Mouse (Mus musculus): ENCODE results near the gene Frmd4a. TPM values are rescaled to one million over a fixed set of nuclear protein-coding genes. Genes with fewer than 3 reads are reported as not detected.
A peak's percentile ranks its signal among the peaks of the same experiment; 100 is the strongest.
"Not testable (repeated sequence)": the region's sequence is repeated elsewhere in the genome, so short reads cannot be mapped to it uniquely, and the experiment has no call there.

The Frmd4a gene
- polyA plus RNA-seq, 1 experiment from 2014 or later: 22.9 TPM

DNA sequence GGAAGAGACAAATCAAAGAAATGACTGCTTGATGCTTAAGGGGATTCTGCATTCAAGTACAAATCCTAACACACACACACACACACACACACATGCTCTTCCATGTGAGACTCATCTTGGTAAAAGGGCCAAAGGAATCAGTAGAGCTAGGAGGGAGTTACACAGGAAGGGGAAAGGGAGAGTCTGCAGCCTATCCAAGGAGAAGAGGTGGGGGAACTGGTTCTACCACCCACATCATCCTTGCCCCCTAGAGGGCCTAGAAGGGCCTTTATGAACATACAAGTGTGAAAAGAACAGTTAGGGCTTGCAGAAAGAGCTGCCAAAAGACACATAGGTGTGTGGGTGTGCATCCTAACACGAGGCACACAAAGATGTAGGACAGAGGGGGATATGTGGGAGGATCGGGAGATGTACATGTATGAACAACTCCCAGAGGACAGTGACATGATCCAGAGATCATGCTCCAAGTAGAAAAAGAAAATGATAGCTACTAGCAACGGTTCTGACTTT lies 576.4 kb downstream of the Frmd4a start:
- Histone ChIP-seq H3K27ac (no peak overlapping the region), H3K4me1 (0 out of 2 replicates have a peak, but pooled peaks cover 3% of the 10 kb centered on the region), H3K4me3 (replicated peaks) (no peak overlapping the region), H3K9me3 (no peaks in the 10 kb centered on the region), H3K27me3 (replicated peaks) (no peaks in the 10 kb centered on the region), H3K9ac (no peak overlapping the region), H3K36me3 (peaks cover 40% of the 10 kb centered on the region), H3K4me2 (no peak overlapping the region)
- no peak for ATAC-seq (ENCODE audit: insufficient read depth, low FRiP score, low read depth)
- WGBS: 82% methylated on average over 3 of the region's 3 CpGs

DNA sequence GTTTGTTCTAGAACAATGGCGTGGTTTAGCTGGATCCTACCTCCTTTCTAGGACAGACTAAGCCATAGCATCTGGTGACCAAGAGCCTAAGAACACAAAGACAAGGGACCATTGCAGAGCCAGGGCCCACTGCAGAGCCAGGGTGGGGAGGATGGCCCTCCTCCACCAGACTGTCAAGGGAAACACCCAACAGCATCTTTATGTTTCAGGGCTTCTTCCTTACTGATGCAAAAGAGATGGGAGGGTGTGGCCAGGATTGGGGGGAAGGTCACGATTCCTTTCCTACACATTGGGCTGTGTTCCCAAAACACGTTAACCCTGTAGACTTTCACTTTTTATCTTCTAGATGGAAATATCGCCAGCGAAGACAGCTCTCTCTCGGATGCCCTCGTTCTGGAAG lies 579.5 kb downstream of the Frmd4a start:
- peaks cover 33% of the 10 kb centered on the region for H3K36me3 ChIP-seq

DNA sequence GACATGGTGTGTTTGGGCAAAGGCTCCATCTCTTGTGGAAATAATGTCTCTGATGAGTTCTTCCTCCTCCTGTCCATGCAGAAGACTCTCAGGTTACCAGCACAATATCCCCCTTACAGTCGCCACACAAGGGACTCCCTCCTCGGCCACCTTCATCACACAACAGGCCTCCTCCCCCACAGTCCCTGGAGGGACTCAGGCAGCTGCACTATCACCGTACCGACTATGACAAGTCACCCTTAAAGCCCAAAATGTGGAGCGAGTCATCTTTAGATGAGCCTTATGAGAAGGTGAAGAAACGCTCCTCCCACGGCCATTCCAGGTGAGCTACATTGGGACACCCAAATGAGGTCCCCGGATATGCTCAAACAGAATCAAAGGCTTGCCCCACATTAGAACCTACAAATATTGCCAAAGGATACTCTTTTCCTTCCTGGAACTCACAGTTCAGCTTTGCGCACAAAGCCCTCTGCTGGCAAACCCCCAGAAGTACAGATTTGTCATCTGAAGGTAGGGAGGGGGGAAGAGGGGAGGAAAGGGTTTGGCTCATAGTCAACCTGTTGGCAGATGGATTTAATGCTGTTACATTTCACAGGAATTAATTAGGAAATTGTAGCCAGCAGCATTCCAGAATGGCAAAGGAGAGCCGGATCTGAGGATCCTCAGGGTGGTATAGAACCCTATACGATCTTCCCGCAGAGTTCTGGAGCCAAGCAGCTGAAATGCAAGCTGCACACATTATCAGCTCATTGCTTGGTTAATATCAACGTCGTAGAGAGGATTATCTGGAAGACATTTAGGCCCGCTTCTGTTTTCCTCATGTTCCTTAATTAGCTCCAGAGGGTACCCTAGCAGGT lies 583.7 kb downstream of the Frmd4a start:
- 50% methylated on average over 15 of the region's 15 CpGs for WGBS

More for the DNA sequence above, 579.5 kb downstream of the Frmd4a start:
- no peak overlapping the region for H3K4me3 ChIP-seq (replicated peaks)
- 92% methylated on average over 7 of the region's 7 CpGs for WGBS
- H3K27ac ChIP-seq: no peak overlapping the region
- ATAC-seq (ENCODE audit: insufficient read depth, low FRiP score, low read depth): no peak
- no peaks in the 10 kb centered on the region for H3K9me3 ChIP-seq
- H3K4me2 ChIP-seq: no peak overlapping the region
- H3K4me1 ChIP-seq: 0 out of 2 replicates have a peak, but pooled peaks cover 11% of the 10 kb centered on the region
- H3K9ac ChIP-seq: no peak overlapping the region
- H3K27me3 ChIP-seq (replicated peaks): no peaks in the 10 kb centered on the region

DNA sequence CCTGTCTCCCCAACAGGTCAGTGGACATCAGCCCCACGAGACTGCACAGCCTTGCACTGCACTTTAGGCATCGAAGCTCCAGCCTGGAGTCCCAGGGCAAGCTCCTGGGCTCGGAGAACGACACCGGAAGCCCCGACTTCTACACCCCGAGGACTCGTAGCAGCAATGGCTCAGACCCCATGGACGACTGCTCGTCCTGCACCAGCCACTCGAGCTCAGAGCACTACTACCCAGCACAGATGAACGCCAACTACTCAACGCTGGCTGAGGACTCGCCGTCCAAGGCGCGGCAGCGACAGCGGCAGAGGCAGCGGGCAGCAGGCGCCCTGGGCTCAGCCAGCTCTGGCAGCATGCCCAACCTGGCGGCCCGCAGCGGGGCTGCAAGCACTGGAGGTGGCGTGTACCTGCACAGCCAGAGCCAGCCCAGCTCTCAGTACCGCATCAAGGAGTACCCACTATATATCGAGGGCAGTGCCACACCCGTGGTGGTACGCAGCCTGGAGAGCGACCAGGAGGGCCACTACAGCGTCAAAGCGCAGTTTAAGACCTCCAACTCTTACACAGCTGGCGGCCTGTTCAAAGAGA lies 585.9 kb downstream of the Frmd4a start:
- Histone ChIP-seq H3K9ac (no peak overlapping the region), H3K27me3 (replicated peaks) (no peaks in the 10 kb centered on the region), H3K9me3 (no peaks in the 10 kb centered on the region), H3K4me3 (replicated peaks) (no peak overlapping the region), H3K27ac (no peak overlapping the region), H3K4me1 (0 out of 2 replicates have a peak, but pooled peaks cover 8% of the 10 kb centered on the region), H3K36me3 (peaks cover 46% of the 10 kb centered on the region), H3K4me2 (no peak overlapping the region)
- ATAC-seq (ENCODE audit: insufficient read depth, low FRiP score, low read depth): peak; percentile 54; the same call in 1 of the 2 replicates
- 88% methylated on average over 33 of the region's 33 CpGs for WGBS

More for the DNA sequence above, 583.7 kb downstream of the Frmd4a start:
- Histone ChIP-seq H3K9me3 (no peaks in the 10 kb centered on the region), H3K4me1 (0 out of 2 replicates have a peak, but pooled peaks cover 8% of the 10 kb centered on the region), H3K27me3 (replicated peaks) (no peaks in the 10 kb centered on the region), H3K4me2 (no peak overlapping the region), H3K9ac (no peak overlapping the region), H3K4me3 (replicated peaks) (no peak overlapping the region), H3K27ac (no peak overlapping the region), H3K36me3 (peaks cover 41% of the 10 kb centered on the region)
- ATAC-seq (ENCODE audit: insufficient read depth, low FRiP score, low read depth): no peak

DNA sequence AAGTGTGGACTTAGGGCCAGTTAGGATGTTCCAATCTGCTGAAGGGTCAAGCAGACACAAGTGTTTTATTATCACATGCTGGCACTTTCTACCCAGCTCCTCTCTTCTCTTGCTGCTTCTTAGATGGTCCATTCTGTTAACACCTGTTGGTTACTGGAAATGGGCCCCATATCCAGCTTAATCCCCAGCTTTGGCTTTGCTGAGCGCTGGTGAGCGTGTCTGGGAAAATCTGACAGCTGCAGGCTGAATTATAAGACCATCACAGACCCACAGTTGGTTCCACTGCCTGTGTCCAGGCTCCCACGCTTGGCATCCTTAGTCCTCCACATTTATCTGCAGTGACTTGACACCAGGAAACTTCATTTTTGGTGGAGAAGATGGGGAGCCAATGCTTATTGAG lies 589.0 kb downstream of the Frmd4a start:
- Histone ChIP-seq H3K27me3 (replicated peaks) (no peaks in the 10 kb centered on the region), H3K9me3 (no peaks in the 10 kb centered on the region), H3K4me2 (no peak overlapping the region), H3K27ac (no peak overlapping the region), H3K4me1 (no peaks in the 10 kb centered on the region), H3K4me3 (replicated peaks) (no peak overlapping the region), H3K36me3 (peaks cover 52% of the 10 kb centered on the region), H3K9ac (no peak overlapping the region)
- ATAC-seq (ENCODE audit: insufficient read depth, low FRiP score, low read depth): no peak
- 83% methylated on average over 3 of the region's 3 CpGs for WGBS

DNA sequence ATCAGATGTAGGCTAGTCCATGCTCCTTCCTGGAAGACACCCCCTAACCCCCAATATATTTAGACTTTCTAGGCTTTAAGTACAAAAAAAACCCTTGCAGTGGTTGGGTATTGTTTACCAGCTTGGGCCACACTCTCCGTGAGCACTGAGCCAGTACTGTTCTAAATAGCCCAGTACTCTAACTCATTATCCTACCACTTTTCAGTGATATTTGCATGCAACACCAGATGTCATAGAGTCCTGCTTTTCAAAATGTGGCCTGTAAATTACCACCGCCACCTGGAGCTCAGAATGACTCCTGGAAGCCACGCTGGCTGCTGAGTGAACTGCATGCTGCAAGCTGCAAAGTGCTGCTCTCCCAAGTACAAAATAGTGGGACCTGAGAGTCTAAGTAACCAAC lies 590.7 kb downstream of the Frmd4a start:
- H3K4me1 ChIP-seq: no peaks in the 10 kb centered on the region
- no peak for ATAC-seq (ENCODE audit: insufficient read depth, low FRiP score, low read depth)
- no peak overlapping the region for H3K9ac ChIP-seq
- H3K27me3 ChIP-seq (replicated peaks): no peaks in the 10 kb centered on the region
- H3K36me3 ChIP-seq: peaks cover 45% of the 10 kb centered on the region
- no peak overlapping the region for H3K27ac ChIP-seq
- no peak overlapping the region for H3K4me3 ChIP-seq (replicated peaks)
- H3K9me3 ChIP-seq: no peaks in the 10 kb centered on the region
- WGBS: 84% methylated on average over 3 of the region's 3 CpGs
- H3K4me2 ChIP-seq: no peak overlapping the region

DNA sequence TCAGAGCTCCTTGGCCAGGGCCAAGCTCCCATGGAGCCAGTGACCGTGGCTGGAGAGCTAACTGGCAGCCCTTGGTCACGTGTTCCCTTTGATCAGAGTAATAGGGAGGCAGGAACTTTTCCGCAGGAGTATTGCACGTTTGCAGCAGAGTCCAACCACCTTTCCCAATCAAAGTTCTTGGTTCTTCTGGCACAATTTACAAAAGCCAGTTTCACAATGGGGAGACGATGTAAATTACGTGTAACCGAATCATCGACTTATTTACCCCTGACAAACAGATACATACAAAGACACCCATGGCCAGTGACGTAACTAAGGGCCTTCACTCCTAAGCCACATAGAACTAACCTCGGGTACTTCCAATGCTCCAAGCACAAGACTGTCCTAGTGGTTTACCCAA lies 591.9 kb downstream of the Frmd4a start:
- Histone ChIP-seq H3K9me3 (no peaks in the 10 kb centered on the region), H3K4me3 (replicated peaks) (no peak overlapping the region), H3K27ac (no peak overlapping the region), H3K36me3 (peaks cover 37% of the 10 kb centered on the region), H3K9ac (no peak overlapping the region), H3K27me3 (replicated peaks) (no peaks in the 10 kb centered on the region), H3K4me1 (no peaks in the 10 kb centered on the region), H3K4me2 (no peak overlapping the region)
- ATAC-seq (ENCODE audit: insufficient read depth, low FRiP score, low read depth): no peak
- 77% methylated on average over 10 of the region's 10 CpGs for WGBS

DNA sequence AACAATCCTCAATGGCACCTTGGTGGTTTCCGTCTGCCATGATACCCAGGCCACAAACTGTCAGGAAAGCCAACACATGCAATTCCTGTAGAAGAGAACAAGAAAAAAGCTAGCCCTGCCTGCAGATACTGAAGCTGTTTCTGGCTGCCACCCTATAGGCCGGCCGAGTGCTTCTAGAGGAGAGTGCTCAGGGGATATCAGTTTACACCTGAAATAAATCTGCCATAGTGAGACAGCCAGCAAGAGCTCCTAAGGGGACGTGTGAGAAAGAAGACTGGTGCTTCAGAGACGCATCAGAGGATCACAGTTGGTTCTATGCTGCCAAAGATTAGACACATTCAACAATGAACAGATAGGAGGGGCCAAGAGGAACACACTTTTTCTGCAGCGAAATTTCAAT lies 593.8 kb downstream of the Frmd4a start:
- 70% methylated on average over 6 of the region's 6 CpGs for WGBS
- Histone ChIP-seq H3K4me1 (no peaks in the 10 kb centered on the region), H3K9ac (no peak overlapping the region), H3K4me2 (no peak overlapping the region), H3K36me3 (peaks cover 23% of the 10 kb centered on the region), H3K4me3 (replicated peaks) (no peak overlapping the region), H3K27ac (no peak overlapping the region), H3K27me3 (replicated peaks) (no peaks in the 10 kb centered on the region), H3K9me3 (no peaks in the 10 kb centered on the region)
- no peak for ATAC-seq (ENCODE audit: insufficient read depth, low FRiP score, low read depth)

DNA sequence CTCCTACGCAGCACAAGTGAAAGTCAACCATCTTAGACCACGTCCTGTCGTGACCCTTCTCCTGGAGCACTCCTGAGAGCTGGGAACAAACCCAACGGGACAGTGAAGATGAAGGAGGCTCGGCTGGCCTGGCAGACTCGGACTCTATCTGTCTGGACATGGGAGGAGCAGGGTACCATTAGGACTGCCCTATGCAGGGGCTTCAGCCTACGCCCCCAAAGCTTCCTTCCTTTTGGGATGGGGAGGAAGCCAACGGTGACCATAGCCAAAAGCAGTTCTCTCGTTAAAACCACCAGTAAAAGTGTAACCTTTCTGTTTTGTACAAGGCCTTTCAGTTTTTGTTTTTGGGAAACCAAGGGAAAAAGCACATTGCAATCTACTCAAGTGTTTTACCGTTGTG lies 594.2 kb downstream of the Frmd4a start:
- no peak overlapping the region for H3K9ac ChIP-seq
- H3K4me2 ChIP-seq: no peak overlapping the region
- no peaks in the 10 kb centered on the region for H3K4me1 ChIP-seq
- H3K27ac ChIP-seq: no peak overlapping the region
- H3K36me3 ChIP-seq: peaks cover 19% of the 10 kb centered on the region
- H3K4me3 ChIP-seq (replicated peaks): no peak overlapping the region
- no peaks in the 10 kb centered on the region for H3K27me3 ChIP-seq (replicated peaks)
- 84% methylated on average over 10 of the region's 10 CpGs for WGBS
- ATAC-seq (ENCODE audit: insufficient read depth, low FRiP score, low read depth): no peak
- H3K9me3 ChIP-seq: no peaks in the 10 kb centered on the region

DNA sequence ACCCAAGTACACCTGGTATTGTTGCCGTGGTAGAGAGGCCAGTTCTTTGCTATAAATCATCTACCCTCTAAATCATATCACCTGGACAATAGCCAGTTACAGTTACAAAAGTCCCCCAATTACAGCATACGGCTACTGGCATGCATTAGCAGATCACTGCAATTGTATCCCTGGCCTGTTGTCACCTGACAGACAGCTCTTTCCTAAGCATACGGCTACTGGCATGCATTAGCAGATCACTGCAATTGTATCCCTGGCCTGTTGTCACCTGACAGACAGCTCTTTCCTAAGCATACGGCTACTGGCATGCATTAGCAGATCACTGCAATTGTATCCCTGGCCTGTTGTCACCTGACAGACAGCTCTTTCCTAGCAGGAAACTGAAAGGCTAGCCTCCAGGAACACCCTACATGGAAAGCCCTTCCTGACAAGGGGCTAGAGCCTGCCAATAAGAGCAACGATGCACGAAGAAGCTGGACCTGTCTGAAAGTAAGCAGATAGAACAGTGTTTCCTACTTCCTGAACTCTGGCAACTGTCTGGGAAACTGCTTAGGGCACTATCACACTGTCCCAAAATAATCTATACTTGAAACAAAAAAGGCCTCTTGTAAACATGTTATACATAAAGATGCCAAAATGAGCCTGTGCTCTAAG lies 596.9 kb downstream of the Frmd4a start:
- not testable (repeated sequence) for H3K27me3 ChIP-seq (replicated peaks); H3K4me1 ChIP-seq; H3K9me3 ChIP-seq; H3K27ac ChIP-seq; H3K4me2 ChIP-seq; H3K4me3 ChIP-seq (replicated peaks); H3K9ac ChIP-seq; H3K36me3 ChIP-seq
- peak; percentile 18; the same call in 1 of the 2 replicates for ATAC-seq (ENCODE audit: insufficient read depth, low FRiP score, low read depth)
- 51% methylated on average over 6 of the region's 6 CpGs for WGBS

DNA sequence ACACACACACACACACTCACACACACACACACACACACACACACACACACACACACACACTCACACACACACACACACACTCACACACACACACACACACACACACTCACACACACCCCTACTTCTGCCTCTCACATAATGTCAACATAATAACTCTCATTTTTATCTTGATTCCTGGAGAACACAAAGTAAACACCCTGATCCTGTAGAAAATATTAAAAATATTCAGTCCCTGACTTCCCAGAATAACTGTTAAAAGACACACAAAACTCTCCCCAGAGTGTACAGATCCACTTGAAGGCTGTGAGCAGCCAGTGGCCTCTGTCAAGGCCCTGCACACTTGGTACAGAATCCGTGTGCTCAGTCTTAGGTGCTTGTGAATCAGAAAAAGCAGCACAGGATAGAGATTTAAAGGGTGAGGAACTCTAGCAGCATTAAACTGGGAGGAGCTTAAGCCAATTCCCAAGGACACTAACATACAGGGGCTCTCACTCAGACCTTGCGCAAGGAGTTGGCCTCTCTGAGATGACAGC lies 597.6 kb downstream of the Frmd4a start:
- no peak overlapping the region for H3K27ac ChIP-seq
- H3K9ac ChIP-seq: no peak overlapping the region
- ATAC-seq (ENCODE audit: insufficient read depth, low FRiP score, low read depth): peak; percentile 47; the same call in 1 of the 2 replicates
- H3K4me2 ChIP-seq: no peak overlapping the region
- peaks cover 5% of the 10 kb centered on the region; the same call in 1 of the 2 replicates for H3K36me3 ChIP-seq
- no peak overlapping the region for H3K4me3 ChIP-seq (replicated peaks)
- H3K27me3 ChIP-seq (replicated peaks): no peaks in the 10 kb centered on the region
- H3K9me3 ChIP-seq: no peaks in the 10 kb centered on the region
- no peaks in the 10 kb centered on the region for H3K4me1 ChIP-seq
- WGBS: 79% methylated on average over 2 of the region's 2 CpGs
